Mouse (Mus musculus): ENCODE results near the gene Il12rb2.

DNA sequence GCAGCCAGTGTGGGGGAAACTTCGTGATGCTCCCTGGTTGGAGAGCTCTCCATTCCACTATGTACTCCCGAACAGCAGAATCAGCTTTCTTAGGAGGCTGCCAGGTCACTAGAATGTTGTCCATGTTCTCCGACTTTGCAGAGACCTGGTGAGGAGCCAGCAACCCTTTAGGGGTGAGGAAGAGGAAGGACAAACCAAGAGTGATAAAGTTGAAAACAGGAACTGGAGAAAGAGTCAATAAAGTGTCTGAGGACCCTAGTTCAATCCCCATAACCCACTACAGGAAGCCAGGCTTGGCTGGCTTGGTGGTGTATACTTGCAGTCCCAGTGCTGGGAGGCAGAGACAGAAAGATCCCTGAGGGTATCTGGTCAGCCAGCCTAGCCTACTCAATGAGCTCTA lies 67.0 kb downstream of the Il12rb2 start:
- TF ChIP-seq CTCF (IDR thresholded peaks at IDR 0.05; ENCODE audit: low read depth, low read length): no peak
- TF ChIP-seq GATA2 (IDR thresholded peaks at IDR 0.05; ENCODE audit: borderline replicate concordance, low read depth, low read length): no peak
- no peak for TF ChIP-seq GATA1 (IDR thresholded peaks at IDR 0.05; ENCODE audit: borderline replicate concordance, low read length)
- no peak for TF ChIP-seq TAL1 (conservative IDR thresholded peaks at IDR 0.05; ENCODE audit: low read depth, low read length)
- no peak for TF ChIP-seq POLR2AphosphoS5 (IDR thresholded peaks at IDR 0.05; ENCODE audit: insufficient replicate concordance, low read depth, low read length)

All from G1E (cell line).